Mouse (Mus musculus) adrenal gland, adult 18-20 months (tissue): Measurements from ENCODE around the gene Gpr156. TPM values are rescaled to one million over a fixed set of nuclear protein-coding genes. Genes with fewer than 3 reads are reported as not detected.
A peak's percentile ranks its signal among the peaks of the same experiment; 100 is the strongest.
"Not testable (repeated sequence)": the region's sequence is repeated elsewhere in the genome, so short reads cannot be mapped to it uniquely, and the experiment has no call there.

Source experiments
- DNase-seq, 2 experiments: peaks; one replicate each; pipeline ENCODE4 v3.0.0; 2021 to 2022; ENCODE audit warnings: low spot score in 2 of 2
- total RNA-seq, 2 experiments: library from RNA; stranded (reverse); gene quantifications; 1 replicate in 1 of 2; 2 replicates in 1 of 2; pipeline ENCODE4 v1.2.3; 2021

Gpr156 gene
- total RNA-seq, 2 experiments from 2014 or later = 0.16 TPM; not detected in 1

DNA sequence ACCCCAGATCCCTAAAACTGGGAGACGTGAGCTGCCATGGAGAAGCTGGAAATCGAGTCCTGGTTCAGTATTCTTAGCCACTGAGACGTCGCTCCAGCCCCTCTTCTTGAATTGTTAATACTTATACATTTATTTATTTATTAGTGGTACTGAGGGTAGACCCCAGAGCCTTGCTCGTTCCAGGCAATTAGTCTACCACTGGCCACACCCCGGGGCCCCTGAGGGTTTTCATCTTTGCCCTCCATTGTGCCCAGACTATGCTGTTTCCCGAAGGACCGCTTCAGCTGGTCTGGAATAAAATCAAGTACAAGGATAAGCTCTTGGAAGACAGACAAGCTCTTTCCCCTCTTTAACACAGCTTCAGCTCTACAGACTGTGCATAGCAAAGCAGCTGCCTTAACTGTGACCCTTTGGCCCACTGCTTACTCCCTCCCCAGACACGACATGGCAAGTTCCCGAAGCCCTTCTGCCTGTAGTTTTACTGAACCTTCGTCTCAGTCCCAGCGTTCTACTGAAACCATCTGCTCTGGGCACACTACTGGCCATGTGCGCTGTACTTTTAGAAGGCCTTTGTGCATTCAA is 39.1 kb downstream of the Gpr156 start:
- no peak for DNase-seq

DNA sequence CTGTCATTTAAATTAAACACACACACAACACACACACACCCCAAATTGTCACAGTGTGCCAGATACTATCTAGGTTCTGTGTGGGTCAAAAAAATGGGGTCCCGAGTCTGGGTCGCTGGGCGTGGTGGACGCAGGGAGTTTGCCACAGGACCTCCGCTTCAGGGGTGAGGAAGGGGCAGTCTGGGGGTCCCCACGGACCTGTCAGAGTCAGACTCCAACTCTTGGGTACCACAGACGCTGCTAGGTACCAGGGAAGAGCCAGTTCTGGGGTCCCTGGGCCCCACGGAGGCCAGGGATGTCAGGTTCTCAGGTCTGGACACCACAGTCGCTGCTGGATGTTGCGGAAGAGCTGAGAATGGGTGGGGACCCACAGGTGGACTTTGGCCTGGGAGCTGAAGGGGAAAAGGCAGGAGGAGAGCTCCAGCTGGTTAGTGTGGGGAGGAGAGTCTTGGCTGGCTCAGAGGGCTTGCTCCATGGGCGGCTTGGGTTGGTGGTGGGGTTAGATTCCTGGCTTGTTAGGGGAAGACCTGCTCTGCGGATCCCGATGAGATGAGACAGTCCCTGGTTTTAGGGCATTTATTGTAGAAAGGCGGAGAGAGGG is 39.9 kb downstream of the Gpr156 start:
- DNase-seq = no peak

- no peak for DNase-seq
These were observed 40.5 kb downstream of the Gpr156 start for GRCm38 (mm10) chr16:37956751-37957150.

GRCm38 (mm10) chr16:37962696-37963095 is 46.4 kb downstream of the Gpr156 start:
- not testable (repeated sequence) for DNase-seq

- DNase-seq = no peak
These were observed 47.3 kb downstream of the Gpr156 start for GRCm38 (mm10) chr16:37963331-37964281.

DNA sequence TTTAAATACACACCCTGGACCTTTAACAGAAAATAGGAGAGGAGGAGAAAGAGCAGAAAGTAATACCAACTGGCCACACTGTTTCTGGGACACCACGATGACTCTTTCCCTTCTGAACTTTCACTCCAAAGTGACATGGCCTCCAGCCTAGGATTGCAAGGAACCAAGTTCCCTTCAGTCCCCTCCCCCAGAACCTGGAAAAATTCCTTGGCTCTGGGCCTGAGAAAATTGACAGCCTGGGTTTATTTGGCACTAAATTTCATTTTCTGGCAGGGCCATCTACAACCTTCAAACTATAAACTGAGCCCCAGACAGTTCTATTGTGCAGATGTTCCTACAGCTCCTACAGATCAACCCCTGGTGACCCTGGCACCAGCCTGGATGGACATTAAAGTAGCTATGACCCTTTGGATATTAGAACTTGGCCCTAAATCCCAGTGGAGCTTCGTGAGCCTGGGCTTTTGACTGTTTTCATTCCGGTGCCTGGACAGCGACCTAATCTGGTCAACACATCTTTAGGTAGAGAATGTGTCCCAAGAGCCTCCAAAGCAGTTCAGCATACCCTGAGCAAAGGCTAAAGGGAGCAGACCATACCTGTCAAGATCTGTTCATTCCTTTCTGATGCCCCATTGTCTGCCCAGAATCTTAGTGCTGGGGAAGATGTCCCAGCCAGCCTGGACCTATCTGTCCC is 48.2 kb downstream of the Gpr156 start:
- no peak for DNase-seq

GRCm38 (mm10) chr16:37966871-37967270 is 50.6 kb downstream of the Gpr156 start:
- DNase-seq = no peak

GRCm38 (mm10) chr16:37967415-37967814 is 51.1 kb downstream of the Gpr156 start:
- no peak for DNase-seq

DNA sequence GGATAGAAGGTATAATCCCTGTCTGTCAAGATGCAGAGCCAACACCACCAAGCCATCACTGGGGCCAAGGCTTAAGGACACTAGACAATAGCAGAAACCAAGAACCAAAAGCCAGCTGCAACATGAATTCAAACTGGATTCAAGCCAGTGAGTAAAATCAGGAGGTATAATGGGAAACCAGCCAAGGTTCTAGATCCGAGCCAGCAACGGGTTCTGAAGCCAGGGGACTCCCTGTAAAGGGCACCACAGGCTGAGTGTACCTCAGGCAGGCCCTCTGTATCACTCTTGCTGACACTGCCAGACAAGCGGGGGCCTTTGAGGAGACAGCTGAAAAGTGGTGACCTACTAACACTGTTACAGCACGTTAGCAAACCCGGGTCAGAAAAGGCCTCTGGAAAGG is 55.2 kb downstream of the Gpr156 start:
- no peak for DNase-seq

GRCm38 (mm10) chr16:37972357-37972756 is 56.1 kb downstream of the Gpr156 start:
- DNase-seq = no peak

DNA sequence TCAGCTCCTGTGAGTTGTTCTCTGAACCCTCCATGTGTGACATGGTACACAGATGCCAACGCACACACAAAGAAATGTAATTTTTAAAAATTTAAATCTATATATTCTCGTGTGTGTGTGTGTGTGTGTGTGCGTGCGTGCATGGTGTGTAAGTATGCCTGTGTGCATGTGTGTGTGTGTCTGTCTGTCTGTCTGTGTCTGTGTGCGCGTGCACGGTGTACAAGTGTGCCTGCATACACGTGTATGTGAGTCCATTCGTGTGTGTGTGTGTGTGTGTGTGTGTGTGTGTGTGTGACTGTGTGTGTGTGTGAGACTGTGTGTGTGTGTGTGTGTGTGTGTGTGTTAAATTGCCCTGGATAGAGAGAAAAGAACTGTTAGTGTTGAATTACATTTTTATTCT is 56.9 kb downstream of the Gpr156 start:
- DNase-seq = not testable (repeated sequence)

- no peak for DNase-seq
These were observed 57.7 kb downstream of the Gpr156 start for GRCm38 (mm10) chr16:37973855-37974519.

DNA sequence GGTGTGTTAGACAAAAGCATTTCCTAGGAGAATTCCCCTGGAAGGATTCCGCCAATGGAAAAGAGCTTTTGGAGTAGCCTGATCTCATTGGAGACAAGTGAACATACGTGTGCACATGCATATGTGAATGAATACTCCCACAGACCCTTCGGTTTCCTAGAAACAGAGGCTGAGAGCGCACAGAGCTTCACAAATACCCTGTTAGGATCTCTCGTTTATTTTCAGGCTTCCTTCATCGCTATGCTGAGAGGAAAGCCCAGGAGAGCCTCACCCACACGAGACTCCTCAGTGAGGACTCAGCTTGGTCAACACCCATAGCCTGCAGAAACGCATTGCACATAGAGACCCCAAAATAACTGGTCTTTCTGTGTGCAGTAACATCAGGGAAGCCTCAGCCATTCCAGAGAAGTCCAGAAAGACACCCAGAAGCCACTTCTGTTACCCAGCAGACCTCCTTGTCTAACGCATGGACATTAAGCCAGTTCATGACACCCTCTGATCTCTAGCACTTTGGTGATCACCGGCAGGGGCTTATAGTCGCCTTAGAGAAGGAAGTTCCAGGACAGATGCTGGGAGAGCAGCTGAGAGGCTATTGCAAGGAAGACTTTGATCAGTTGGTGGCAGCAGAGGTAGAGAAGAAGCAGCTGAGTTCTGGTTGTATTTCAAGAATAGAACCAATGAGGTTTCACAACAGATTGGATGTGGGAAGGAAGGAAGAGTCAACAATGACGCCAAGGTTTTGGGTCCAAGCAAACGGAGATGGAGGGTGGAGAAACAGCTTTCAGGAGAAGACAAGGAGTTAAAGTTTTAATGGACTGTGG is 58.4 kb downstream of the Gpr156 start:
- DNase-seq = no peak

DNA sequence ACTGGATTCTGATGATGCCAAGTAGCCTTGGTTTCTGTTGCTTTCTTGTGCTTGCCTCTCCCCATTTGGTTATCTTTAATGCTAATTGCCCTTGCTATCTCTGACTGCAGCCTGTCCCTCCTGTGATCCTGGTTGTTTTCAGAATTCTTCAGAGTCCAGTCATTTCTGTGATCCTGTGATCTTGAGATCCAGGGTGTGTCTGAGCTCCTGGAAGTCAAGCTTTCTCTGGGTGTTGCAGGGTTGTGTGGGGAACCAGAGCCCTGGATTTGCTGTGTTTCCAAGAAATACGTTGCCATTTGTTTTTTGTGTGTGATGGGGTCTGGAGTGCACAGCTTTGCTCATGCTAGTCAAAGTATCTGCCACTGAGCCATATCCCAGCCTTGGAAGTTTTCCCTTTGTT is 65.6 kb downstream of the Gpr156 start:
- no peak for DNase-seq

- DNase-seq = no peak
These were observed 72.0 kb downstream of the Gpr156 start for GRCm38 (mm10) chr16:37988211-37988865.

DNA sequence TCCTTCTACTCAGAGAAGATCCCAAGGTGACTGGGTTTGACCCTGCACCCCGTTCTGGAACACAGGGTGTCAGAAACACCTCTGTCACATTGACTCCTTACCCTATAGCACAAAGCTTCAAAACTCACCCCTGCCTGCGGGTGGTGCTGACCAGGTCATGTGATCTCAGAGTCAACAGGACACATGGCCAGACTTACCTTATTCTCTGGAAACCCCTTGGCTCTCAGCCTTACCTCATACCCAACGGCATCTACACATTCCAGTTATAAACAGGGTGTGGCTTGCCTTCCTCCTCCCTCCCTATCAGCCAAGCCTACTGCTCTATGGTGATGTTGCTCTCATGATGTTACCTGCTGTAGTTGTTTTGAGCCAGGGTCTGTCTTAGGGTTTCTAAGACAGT is 73.5 kb downstream of the Gpr156 start:
- no peak for DNase-seq

DNA sequence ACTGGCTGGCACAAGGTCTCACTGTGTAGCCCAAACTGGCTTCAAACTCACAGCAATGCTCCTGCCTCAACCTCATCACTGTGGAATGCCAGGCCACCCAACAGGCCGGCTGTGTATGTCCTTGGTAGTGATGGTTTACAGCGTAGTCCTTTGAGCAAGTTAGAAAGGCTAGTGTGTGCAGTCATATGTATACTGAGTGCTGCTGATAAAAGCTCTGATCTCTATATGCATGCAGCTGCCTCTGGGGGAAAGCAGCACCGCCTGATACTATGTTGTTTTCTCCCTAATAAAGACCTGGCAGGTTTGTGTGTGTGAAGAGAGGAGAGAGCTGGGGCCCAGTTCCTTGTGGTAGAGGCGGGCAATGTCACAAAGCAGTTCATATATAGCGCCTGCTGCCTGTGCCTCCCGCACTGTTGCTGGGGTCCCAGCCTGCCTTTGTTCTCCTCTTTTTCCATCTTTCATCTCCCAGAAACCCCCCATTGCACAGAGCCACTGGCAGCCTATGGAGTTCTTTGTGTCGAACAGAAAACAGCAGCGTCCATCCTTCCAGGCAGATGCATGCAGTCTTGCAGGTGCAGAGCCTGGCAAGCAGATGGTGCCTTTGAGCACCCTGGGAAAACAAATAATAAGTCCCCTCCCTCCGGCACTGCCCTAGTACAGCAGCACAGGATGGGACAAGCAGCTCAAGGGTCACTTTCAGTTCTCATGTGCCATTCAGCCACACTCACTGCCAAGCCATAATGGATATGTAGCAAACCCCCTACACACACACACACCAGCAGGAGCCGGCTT is 74.5 kb downstream of the Gpr156 start:
- DNase-seq = no peak

DNA sequence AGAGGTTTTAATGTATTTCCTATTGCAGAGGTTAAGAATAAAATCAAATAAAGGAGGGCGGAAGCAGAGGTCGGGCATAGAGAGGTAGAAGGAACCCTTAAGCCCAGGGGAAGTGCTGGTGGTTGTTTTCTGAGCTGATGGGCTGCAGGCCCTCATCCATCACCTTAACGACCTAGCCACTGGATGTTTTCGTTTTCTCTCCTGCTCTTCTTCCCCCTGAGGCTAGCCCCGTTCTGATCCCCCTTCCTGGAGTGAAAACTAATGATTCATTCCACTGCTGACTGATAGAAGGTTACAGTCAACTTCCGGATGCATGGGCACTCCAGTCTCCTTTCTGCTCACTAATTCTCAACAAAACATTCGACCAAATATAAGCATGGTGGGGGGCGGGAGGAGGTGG is 76.5 kb downstream of the Gpr156 start:
- DNase-seq = no peak

DNA sequence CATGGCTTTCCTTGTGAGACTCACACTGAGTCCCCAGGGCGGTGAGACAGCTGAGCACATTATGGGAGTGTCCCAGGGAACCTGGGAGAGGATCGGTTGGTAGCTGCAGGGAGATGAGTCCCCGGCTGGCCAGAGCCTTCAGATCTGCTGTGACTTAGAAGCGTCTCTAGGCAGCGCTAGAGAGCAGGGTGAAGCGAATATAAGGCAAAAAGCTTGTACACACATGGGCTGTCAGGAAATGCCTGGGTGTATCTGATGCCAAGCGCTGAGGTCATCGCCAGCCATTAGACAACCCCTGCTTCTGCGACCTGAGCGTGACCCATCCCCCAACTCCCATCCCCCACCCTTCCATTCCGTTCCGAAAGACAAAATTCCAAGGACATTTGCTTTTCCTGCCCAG is 78.4 kb downstream of the Gpr156 start:
- DNase-seq = peak; percentile 54 to 59
